Mouse (Mus musculus): ENCODE results near the gene Nostrin.
A peak's percentile ranks its signal among the peaks of the same experiment; 100 is the strongest.

Gene Nostrin

GRCm38 (mm10) chr2:69135661-69136576 lies at the start of gene Nostrin:
Gene Nostrin, plus strand, starts transcription at chr2:69135800.
- peak; percentile 16 for DNase-seq (ENCODE audit: low read depth)

DNA sequence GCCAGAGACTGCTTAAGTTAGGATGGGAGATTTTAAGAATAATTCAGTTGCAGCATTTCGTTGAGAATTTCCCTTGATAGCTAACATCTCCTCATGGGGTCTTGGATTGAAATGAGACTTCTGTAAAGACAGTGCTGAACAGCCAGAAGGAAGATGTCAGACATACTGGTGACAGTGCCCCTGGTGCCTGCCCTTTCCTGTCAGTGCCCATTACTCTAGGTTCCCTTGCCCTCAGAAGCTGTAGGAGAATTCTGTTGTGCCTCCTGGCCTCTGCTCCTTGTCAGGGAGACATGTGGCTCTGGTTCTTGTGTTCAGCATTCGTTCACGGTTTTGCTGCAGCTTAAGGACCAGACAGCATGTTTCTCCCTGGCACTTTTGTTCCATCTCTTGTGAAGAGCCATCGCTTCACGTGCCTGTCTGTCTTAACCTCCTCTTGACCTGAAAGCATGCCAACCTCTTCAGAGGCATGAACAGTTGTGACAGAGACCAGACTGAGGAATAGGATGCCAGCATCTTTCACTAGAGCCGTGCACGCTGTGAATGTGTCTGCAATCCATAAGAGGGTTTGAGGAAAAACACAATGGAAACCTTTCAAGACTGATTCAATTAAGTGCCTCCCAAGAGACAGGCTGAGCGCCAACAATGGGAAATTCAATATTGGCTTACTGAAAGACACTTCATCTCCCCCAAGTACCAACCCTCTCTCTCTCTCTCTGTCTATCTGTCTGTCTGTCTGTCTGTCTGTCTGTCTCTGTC lies 48.9 kb upstream of the Nostrin start:
- DNase-seq (ENCODE audit: low read depth): no peak

GRCm38 (mm10) chr2:69095836-69096235 lies 39.8 kb upstream of the Nostrin start:
- DNase-seq (ENCODE audit: low read depth): no peak

DNA sequence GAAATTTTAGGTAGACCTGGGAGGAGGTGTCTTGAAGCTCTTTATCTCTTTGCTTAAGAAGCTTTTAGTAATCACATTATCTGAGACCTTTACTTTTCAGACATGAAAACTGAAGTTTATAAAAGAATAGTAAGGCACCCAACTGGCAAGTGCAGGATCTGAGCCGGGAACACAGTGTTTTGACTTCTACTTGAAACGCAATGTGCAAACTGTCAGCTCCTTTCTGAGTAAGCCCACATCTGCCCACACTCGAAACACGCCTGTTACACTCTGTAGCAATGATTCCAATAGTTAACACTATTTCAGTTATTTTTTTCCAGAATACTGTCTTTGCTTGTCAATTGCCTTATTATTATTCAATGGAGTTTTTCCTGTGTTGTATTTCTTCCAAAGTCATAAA lies 38.8 kb upstream of the Nostrin start:
- no peak for DNase-seq (ENCODE audit: low read depth)

- DNase-seq (ENCODE audit: low read depth): no peak
Observed at GRCm38 (mm10) chr2:69097526-69097925, 38.1 kb upstream of the Nostrin start.

- DNase-seq (ENCODE audit: low read depth): no peak
Observed at GRCm38 (mm10) chr2:69098701-69099100, 36.9 kb upstream of the Nostrin start.

DNA sequence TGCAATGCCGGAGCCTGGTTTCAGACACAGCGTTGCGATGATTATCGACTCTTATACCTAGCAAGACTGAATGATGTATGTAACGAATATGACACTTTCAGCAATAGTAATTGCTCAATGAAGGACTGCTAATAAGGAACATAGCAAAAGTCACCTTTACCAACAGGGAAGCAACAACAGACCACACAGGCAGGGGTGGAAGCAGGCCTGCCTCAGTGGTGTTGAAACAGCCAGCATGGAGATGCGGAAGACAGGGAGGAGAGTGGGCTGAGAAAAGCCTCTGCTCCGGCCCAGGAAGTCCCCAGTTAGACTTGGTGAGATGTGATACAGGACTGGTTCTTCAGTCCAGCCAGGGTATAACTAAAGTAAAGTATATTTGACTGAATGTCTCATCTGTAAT lies 36.5 kb upstream of the Nostrin start:
- DNase-seq (ENCODE audit: low read depth): no peak

DNA sequence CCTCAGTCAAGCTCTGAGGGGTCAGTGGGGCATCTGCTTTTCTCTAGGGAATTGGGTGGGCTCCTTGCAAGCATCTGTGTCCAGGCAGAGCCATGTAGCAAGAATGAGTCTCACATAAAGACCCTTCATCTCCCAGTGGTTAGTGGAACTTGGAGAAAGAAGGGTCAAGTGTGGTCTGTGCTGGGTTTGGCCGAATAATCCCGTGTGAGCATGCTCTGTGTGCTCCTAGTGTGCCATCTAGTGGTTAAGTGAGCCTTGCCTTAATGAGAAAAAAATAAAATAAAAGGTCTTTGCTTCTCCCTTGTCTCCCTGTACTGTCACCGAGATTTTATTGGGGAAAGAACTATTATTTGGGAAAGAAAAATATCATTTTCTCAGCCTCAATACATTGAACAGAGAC lies 34.9 kb upstream of the Nostrin start:
- DNase-seq (ENCODE audit: low read depth): peak; percentile 26

DNA sequence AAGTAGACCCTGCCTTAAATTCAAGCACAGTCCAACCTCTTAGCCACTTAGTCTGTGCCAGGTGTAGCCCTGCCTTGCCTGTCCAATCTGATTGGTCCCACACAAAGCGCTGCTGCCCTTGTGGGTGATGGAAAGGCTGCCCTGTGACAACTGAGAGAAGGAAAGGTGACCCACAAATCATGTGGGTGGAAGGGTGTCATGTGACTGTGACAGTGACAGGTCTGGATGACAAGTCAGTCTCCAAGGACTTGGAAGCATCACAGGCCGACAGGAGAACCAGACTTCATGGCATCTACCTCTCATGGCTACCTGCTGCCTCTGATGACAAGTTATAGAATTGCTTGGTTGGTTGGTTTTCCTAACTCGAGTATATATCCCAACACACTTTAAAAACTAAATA lies 32.1 kb upstream of the Nostrin start:
- DNase-seq (ENCODE audit: low read depth): no peak

- no peak for DNase-seq (ENCODE audit: low read depth)
Observed at GRCm38 (mm10) chr2:69104511-69105145, 31.0 kb upstream of the Nostrin start.

- DNase-seq (ENCODE audit: low read depth): no peak
Observed at GRCm38 (mm10) chr2:69109246-69109645, 26.4 kb upstream of the Nostrin start.

DNA sequence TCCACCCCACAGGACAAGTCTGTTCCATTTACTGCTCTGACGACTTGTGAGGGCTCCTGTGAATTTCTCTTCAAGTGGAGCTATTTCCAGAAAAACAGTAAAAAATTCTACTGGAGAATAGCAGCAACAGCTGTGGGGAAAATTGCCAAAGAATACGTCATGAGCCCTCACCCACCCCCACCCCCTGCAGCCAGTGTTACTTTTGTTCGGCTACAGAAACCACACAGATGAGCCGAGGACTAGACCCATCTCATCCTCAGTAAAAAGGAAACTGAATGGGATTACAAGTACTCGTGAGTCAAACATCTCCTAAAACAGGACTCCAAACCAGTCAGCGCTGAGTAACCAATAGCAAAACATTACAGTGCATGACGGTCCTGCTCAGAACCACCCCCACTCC lies 25.9 kb upstream of the Nostrin start:
- no peak for DNase-seq (ENCODE audit: low read depth)

GRCm38 (mm10) chr2:69112609-69113008 lies 23.0 kb upstream of the Nostrin start:
- no peak for DNase-seq (ENCODE audit: low read depth)

DNA sequence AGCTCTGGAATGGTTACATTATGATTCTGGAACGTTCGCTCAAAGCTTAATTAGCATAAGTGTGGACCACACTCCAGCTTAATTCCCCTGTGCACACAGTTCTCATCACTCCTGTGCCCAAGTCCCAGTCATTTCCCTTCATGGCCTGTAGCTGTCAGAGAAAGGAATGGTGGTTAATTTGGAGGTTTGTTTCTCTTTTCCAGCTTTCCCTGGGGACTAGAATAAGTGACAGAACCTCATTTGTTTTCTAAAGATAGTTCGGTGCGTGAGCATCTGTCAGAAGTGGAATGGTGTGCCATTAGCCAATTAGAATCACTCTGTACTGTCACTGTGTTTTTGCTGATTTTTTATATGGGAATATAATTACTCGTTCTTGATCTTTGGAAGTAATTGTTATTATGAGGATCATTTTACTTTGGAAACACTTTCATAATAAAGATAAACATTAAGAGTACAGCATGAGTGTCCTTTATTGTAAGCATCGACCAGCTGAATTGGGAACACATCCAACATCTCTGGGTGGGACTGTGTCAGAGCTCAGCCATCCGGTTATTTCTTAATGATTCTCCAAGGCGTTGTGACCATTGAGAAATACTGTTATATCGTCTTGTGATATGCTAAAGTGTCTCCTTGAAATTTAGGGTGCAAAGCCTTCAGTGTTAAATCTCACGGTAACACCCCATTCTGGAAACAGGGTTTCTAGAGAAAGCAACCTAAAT lies 21.6 kb upstream of the Nostrin start:
- DNase-seq (ENCODE audit: low read depth): no peak

GRCm38 (mm10) chr2:69115921-69116320 lies 19.7 kb upstream of the Nostrin start:
- no peak for DNase-seq (ENCODE audit: low read depth)

GRCm38 (mm10) chr2:69116767-69117166 lies 18.8 kb upstream of the Nostrin start:
- DNase-seq (ENCODE audit: low read depth): no peak

GRCm38 (mm10) chr2:69118994-69119393 lies 16.6 kb upstream of the Nostrin start:
- no peak for DNase-seq (ENCODE audit: low read depth)

DNA sequence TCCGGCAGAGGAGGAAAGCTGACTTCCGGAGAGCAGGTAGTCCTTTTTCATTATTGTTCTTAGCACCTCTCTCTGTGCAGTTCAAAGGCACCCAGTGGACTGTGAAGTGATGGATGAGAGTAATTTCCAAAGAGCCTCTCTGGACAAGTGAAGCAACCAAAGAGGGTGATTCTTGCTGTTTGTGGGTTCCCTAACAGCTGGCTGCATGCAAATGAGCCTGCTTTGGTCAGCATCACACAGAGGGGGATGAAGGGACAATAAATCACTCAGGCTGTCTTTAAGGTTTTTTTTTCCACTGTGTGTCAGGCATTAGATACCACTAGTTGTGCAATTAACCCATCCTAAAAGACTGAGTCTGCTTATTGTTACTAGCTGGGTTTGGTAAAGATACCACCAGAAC lies 15.9 kb upstream of the Nostrin start:
- DNase-seq (ENCODE audit: low read depth): no peak

GRCm38 (mm10) chr2:69121681-69122080 lies 13.9 kb upstream of the Nostrin start:
- DNase-seq (ENCODE audit: low read depth): no peak

DNA sequence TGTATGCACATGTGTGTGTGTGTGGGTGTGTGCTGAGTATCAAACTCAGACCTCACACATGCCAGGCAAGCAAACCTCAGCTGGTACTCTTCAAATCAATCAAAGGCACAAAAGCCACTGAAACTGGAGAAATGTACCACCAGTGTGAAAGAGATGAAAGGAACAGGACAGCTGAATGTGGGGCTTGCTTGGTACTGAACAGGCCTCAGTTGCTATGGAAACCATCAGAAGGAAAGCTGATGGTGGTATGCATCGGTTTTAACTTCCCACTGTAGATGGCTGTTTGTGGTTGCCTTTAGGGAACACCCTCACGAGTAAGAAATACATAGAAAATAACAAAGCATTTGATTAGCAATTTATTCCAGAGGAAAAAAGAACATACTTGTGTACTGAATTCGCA lies 10.2 kb upstream of the Nostrin start:
- no peak for DNase-seq (ENCODE audit: low read depth)

- DNase-seq (ENCODE audit: low read depth): no peak
Observed at GRCm38 (mm10) chr2:69128321-69128720, 7.3 kb upstream of the Nostrin start.

DNA sequence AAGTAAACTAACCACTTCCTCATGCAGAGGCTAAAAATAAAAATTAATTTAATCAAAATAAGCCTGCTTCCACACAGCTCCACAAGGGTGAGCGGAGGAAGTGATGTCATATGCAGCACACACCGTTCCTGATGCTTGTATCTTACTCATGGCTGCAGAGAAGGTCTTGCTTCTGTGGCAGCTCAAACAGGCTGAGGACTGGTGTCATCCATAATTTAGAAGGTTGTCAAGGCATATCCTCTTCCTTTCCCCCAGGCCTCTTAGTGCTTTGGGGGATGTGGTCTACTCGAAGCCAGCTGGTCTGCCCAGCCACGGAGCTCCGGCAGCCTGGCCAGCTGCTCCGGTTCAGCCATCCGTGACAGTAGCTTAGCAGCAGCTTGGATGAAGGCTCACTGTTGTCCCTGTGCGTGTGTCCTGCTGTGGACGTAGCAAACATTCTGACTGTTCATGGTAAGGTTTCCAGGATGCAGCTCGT lies 6.6 kb upstream of the Nostrin start:
- peak; percentile 18 for DNase-seq (ENCODE audit: low read depth)

Data from c-Kit-positive CD71-negative TER-119-negative erythroid progenitor cells, embryonic 14.5 days (primary cell).